Mouse (Mus musculus): ENCODE results near the gene Chrna4. TPM values are rescaled to one million over a fixed set of nuclear protein-coding genes. Genes with fewer than 3 reads are reported as not detected.

The Chrna4 gene
- total and polyA plus RNA-seq, 3 experiments: 0.12 TPM; not detected in 2

GRCm38 (mm10) chr2:181042376-181042775 is 970 bp downstream of the Chrna4 start:
- Histone ChIP-seq H3K4me3 (ENCODE audit: control insufficient read depth in 1 of 2, insufficient read depth in 1 of 2, low read depth in 2 of 2, low read length in 2 of 2) (no peak overlapping the region), H3K9me3 (replicated peaks; ENCODE audit: insufficient read depth, low read length) (no peaks in the 10 kb centered on the region), H3K36me3 (ENCODE audit: control insufficient read depth in 1 of 2, insufficient read depth in 2 of 2, low read length in 2 of 2) (no peaks in the 10 kb centered on the region), H3K27me3 (ENCODE audit: control insufficient read depth in 1 of 2, insufficient read depth in 2 of 2, low read length in 2 of 2) (no peaks in the 10 kb centered on the region), H3K27ac (ENCODE audit: control insufficient read depth, low read depth, low read length) (no peak overlapping the region), H3K4me1 (ENCODE audit: control insufficient read depth in 1 of 2, insufficient read depth in 2 of 2, low read length in 2 of 2) (no peaks in the 10 kb centered on the region), H3K9ac (ENCODE audit: control insufficient read depth, low read depth, low read length, poor library complexity, severe bottlenecking) (no peak overlapping the region), H3K79me2 (ENCODE audit: control insufficient read depth, insufficient read depth, low read length, poor library complexity) (no peaks in the 10 kb centered on the region)
- no peak for TF ChIP-seq MAX (IDR thresholded peaks at IDR 0.05; ENCODE audit: low read length)
- no peak for TF ChIP-seq MAZ (IDR thresholded peaks at IDR 0.05; ENCODE audit: low read depth, low read length)
- TF ChIP-seq NRF1 (IDR thresholded peaks at IDR 0.05; ENCODE audit: insufficient read depth, low read depth, low read length, poor library complexity, severe bottlenecking): no peak
- no peak for DNase-seq (ENCODE audit: low read depth, low spot score)

DNA sequence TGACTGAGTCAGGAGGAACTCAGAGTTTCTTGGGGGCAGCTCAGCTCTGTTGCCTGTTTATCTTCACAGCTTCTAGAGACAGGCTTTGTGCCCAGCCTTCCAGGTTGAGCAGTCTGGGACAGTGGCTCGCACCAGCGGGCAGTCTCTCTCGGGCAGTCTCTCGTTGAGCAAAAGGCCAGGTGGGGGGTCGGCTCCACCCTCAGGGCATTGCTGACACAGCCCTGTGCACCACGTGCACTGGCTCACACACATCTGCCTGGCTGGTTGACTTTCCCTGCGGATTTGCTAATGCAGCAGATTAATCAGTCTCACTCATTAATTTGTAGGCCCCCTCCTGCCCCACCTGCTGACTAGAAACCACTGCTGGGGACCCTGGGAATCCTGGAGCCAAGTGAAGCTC is 1.4 kb downstream of the Chrna4 start:
- peaks cover 0 to under 1% of the 10 kb centered on the region in 2 experiments; a peak in 1 of 4 replicates for H3K27me3 ChIP-seq (ENCODE audit: control insufficient read depth in 1 of 2, insufficient read depth in 2 of 2, low read length in 2 of 2)
- H3K36me3 ChIP-seq (ENCODE audit: control insufficient read depth in 1 of 2, insufficient read depth in 2 of 2, low read length in 2 of 2): no peaks in the 10 kb centered on the region
- no peaks in the 10 kb centered on the region for H3K9me3 ChIP-seq (replicated peaks; ENCODE audit: insufficient read depth, low read length)
- no peak overlapping the region for H3K27ac ChIP-seq (ENCODE audit: control insufficient read depth, low read depth, low read length)
- H3K79me2 ChIP-seq (ENCODE audit: control insufficient read depth, insufficient read depth, low read length, poor library complexity): no peaks in the 10 kb centered on the region
- no peaks in the 10 kb centered on the region for H3K4me1 ChIP-seq (ENCODE audit: control insufficient read depth in 1 of 2, insufficient read depth in 2 of 2, low read length in 2 of 2)
- DNase-seq (ENCODE audit: low read depth, low spot score): no peak
- TF ChIP-seq RCOR1 (IDR thresholded peaks at IDR 0.05; ENCODE audit: low read depth, low read length): no peak
- no peak for TF ChIP-seq JUND (IDR thresholded peaks at IDR 0.05; ENCODE audit: low read depth, low read length)
- no peak for TF ChIP-seq MYB (IDR thresholded peaks at IDR 0.05; ENCODE audit: low read depth, low read length)
- no peak for TF ChIP-seq NELFE (IDR thresholded peaks at IDR 0.05; ENCODE audit: low read depth, low read length)
- no peak for TF ChIP-seq MYC (IDR thresholded peaks at IDR 0.05; ENCODE audit: low read depth, low read length)
- no peak for TF ChIP-seq SMC3 (IDR thresholded peaks at IDR 0.05; ENCODE audit: low read depth, low read length)
- no peak for TF ChIP-seq ETS1 (IDR thresholded peaks at IDR 0.05; ENCODE audit: low read depth, low read length)
- TF ChIP-seq CTCF (IDR thresholded peaks at IDR 0.05 in 2 of 3, conservative IDR thresholded peaks at IDR 0.05 in 1 of 3; ENCODE audit: control insufficient read depth in 1 of 3, insufficient read depth in 1 of 3, low read depth in 2 of 3, low read length in 3 of 3, poor library complexity in 1 of 3, severe bottlenecking in 1 of 3): no peak
- TF ChIP-seq GATA1 (IDR thresholded peaks at IDR 0.05; ENCODE audit: low read depth, low read length): no peak
- no peak for TF ChIP-seq UBTF (IDR thresholded peaks at IDR 0.05; ENCODE audit: borderline replicate concordance, insufficient read depth, low read depth, low read length)
- TF ChIP-seq TAL1 (IDR thresholded peaks at IDR 0.05; ENCODE audit: low read length): no peak
- no peak for TF ChIP-seq ZMIZ1 (IDR thresholded peaks at IDR 0.05; ENCODE audit: low read depth, low read length)
- TF ChIP-seq ZC3H11A (IDR thresholded peaks at IDR 0.05; ENCODE audit: low read depth, low read length): no peak
- TF ChIP-seq MAZ (IDR thresholded peaks at IDR 0.05; ENCODE audit: low read depth, low read length): no peak
- TF ChIP-seq TBP (IDR thresholded peaks at IDR 0.05; ENCODE audit: low read depth, low read length): no peak
- no peak for TF ChIP-seq EP300 (IDR thresholded peaks at IDR 0.05; ENCODE audit: low read depth in 1 of 2, low read length in 2 of 2)
- TF ChIP-seq MAFK (IDR thresholded peaks at IDR 0.05; ENCODE audit: borderline replicate concordance, low read depth, low read length): no peak
- no peak for TF ChIP-seq TCF12 (IDR thresholded peaks at IDR 0.05; ENCODE audit: low read depth, low read length)
- TF ChIP-seq MAX (IDR thresholded peaks at IDR 0.05; ENCODE audit: low read length): no peak
- no peak overlapping the region for H3K4me3 ChIP-seq (ENCODE audit: control insufficient read depth in 1 of 2, insufficient read depth in 1 of 2, low read depth in 2 of 2, low read length in 2 of 2)
- H3K9ac ChIP-seq (ENCODE audit: control insufficient read depth, low read depth, low read length, poor library complexity, severe bottlenecking): no peak overlapping the region
